Mouse (Mus musculus) brain, embryonic 14.5 days (tissue): ENCODE measurements around the gene Chsy1.

Experiments
- CTCF ChIP-seq: fragments of 200-500 bp; IDR thresholded peaks from 2 replicates; pipeline ENCODE4 v1.5.1; 2012; ENCODE audit warnings: inconsistent platforms, mild to moderate bottlenecking, moderate library complexity, borderline replicate concordance; ENCODE audit not compliant: insufficient read depth, insufficient read length; ENCODE audit errors: extremely low read depth
- POLR2A ChIP-seq: fragments of 200-500 bp; IDR thresholded peaks from 2 replicates; pipeline ENCODE4 v1.6.1; 2012; ENCODE audit warnings: mild to moderate bottlenecking, inconsistent platforms, borderline replicate concordance; ENCODE audit not compliant: poor library complexity, insufficient read depth, insufficient read length, severe bottlenecking; ENCODE audit errors: extremely low read depth

DNA sequence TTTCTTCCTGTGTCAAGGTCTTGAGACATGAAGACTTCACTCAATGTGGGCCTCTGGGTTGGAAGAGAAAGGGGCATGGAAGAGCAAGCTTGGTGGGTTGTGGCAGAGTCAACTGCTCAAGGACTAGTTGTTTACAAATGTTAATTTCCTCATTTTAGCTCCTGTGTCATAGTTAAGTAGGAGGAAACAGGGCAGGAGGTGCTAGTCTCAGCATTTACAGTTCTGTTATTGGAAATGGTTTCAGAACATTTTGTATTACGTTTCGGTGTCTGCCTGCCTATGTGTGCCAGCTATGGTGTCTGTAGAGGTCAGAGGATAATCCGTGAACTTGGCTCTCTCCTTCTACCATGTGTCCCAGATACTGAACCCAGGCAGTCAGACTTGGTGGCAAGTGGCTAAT is 26.3 kb downstream of the Chsy1 start:
- TF ChIP-seq CTCF = no peak
- no peak for TF ChIP-seq POLR2A
